Mouse (Mus musculus): ENCODE data around the gene Grasp.

GRCm38 (mm10) chr15:101220905-101221297 lies 3.1 kb upstream of the Grasp start:
- TF ChIP-seq CTCF (IDR thresholded peaks at IDR 0.05) (no peak), POLR2A (IDR thresholded peaks at IDR 0.05; ENCODE audit: insufficient read depth, low read depth, low read length) (no peak)

Data from heart, adult 2 months (tissue).